ENCODE assay signal across 9 mouse cellular contexts in genomic region chr12:105961667-105962066, GRCm38 (mm10). TPM values are rescaled to one million over a fixed set of nuclear protein-coding genes. Genes with fewer than 3 reads are reported as not detected.
DNase-seq lines count a peak whose midpoint lies in the region; ATAC-seq and TF ChIP-seq lines count a peak whose summit lies in the region.
"Had no signal": no experiment of that assay in that cellular context is flagged by ENCODE, and none has a peak within 500 bp of the region (broad histone marks: within the 10 kb centered on the region; RNA-seq: fewer than 3 reads in every experiment).

No protein-coding gene starts in this region.

- no peak overlapping the region for H3K9ac ChIP-seq in liver, embryonic 16.5 days (ENCODE audit: low read depth, low read length)

- no peak for DNase-seq in heart, embryonic 10.5 days (ENCODE audit: low spot score)
- no peak for DNase-seq in heart, adult 8-10 months (ENCODE audit: low spot score)
- DNase-seq in spleen, adult 2 months (ENCODE audit: low read depth in 1 of 2, low spot score in 2 of 2), result no peak
- no peak for DNase-seq in spleen, adult 18-20 months
- DNase-seq in frontal cortex, postnatal 10 days (ENCODE audit: low spot score in 2 of 2), result no peak
- DNase-seq in lung, adult 18-20 months, result no peak
- no peak for DNase-seq in urinary bladder, postnatal 4 days (ENCODE audit: low spot score in 2 of 2)
- DNase-seq: layer of hippocampus, adult 9-11 months had no signal

- H3K4me2 ChIP-seq in liver, embryonic 16.5 days (ENCODE audit: low read depth, low read length), result peak overlapping the region; percentile 88; the same call in 1 of the 2 replicates

- no peak overlapping the region for H3K27ac ChIP-seq in heart, embryonic 10.5 days
- no peak overlapping the region for H3K27ac ChIP-seq in spleen, adult 2 months (ENCODE audit: insufficient read depth, low read length)
- no peak overlapping the region for H3K27ac ChIP-seq in liver, embryonic 16.5 days (ENCODE audit: low read length)

- no peaks in the 10 kb centered on the region for H3K9me3 ChIP-seq in heart, embryonic 10.5 days
- H3K9me3 ChIP-seq in liver, embryonic 16.5 days (replicated peaks; ENCODE audit: control insufficient read depth, low read length), result no peaks in the 10 kb centered on the region

- H3K4me1 ChIP-seq in heart, embryonic 10.5 days, result peaks cover 7% of the 10 kb centered on the region; the same call in 1 of the 2 replicates
- no peaks in the 10 kb centered on the region for H3K4me1 ChIP-seq in spleen, adult 2 months (ENCODE audit: control insufficient read depth, insufficient read depth, insufficient read length)
- H3K4me1 ChIP-seq in liver, embryonic 16.5 days (ENCODE audit: control insufficient read depth, low read depth, low read length), result peaks cover 7% of the 10 kb centered on the region

- 10% methylated on average over 12 of the region's 12 CpGs for WGBS in heart, embryonic 10.5 days
- 16% methylated on average over 12 of the region's 12 CpGs for WGBS in spleen, adult 2 months
- WGBS in liver, embryonic 16.5 days (ENCODE audit: insufficient replicate concordance), result 2% methylated on average over 12 of the region's 12 CpGs

- H3K36me3 ChIP-seq in heart, embryonic 10.5 days, result no peaks in the 10 kb centered on the region
- no peaks in the 10 kb centered on the region for H3K36me3 ChIP-seq in spleen, adult 2 months (ENCODE audit: control insufficient read depth, insufficient read depth, low read length)
- no peaks in the 10 kb centered on the region for H3K36me3 ChIP-seq in liver, embryonic 16.5 days (ENCODE audit: control insufficient read depth, insufficient read depth)

- no peak for ATAC-seq in liver, embryonic 16.5 days (ENCODE audit: low read depth)

- peaks cover 40% of the 10 kb centered on the region for H3K27me3 ChIP-seq in heart, embryonic 10.5 days (ENCODE audit: insufficient read depth, poor library complexity, severe bottlenecking)
- H3K27me3 ChIP-seq in spleen, adult 2 months (ENCODE audit: control insufficient read depth, insufficient read depth, low read length), result peaks cover 3% of the 10 kb centered on the region; the same call in 1 of the 2 replicates
- peaks cover 32% of the 10 kb centered on the region for H3K27me3 ChIP-seq in liver, embryonic 16.5 days (ENCODE audit: control insufficient read depth, insufficient read depth, low read depth, low read length)

- TF ChIP-seq POLR2A in spleen, adult 2 months (IDR thresholded peaks at IDR 0.05; ENCODE audit: low read depth, low read length), result no peak

- H3K4me3 ChIP-seq in heart, embryonic 10.5 days, result peak overlapping the region; percentile 63; the same call in 1 of the 2 replicates
- H3K4me3 ChIP-seq in spleen, adult 2 months (ENCODE audit: extremely low read depth, insufficient read depth, insufficient read length), result 0 out of 2 replicates have a peak overlapping the region, but pooled peaks have one; percentile 17
- H3K4me3 ChIP-seq in liver, embryonic 16.5 days (ENCODE audit: low read depth, low read length), result no peak overlapping the region

- TF ChIP-seq CTCF in spleen, adult 2 months (IDR thresholded peaks at IDR 0.05; ENCODE audit: extremely low read depth, insufficient read depth, insufficient read length, insufficient replicate concordance), result no peak

RNA-seq across cellular contexts. Expression of gene Vrk1, which starts 48.4 kb away (rescaled TPM):
- polyA plus RNA-seq in heart, embryonic 10.5 days (2016; fragmentation: Nextera tagmentation; extraction: Ambion mirVana), result 62.9 and 76.4 TPM in 2 replicates
- 1 to 10 TPM; 6.9 to 9.5 (median 8.2) TPM for total RNA-seq in heart, adult 8-10 months (2022)
- polyA plus RNA-seq in spleen, adult 2 months (2012; rRNA removed), result 8.4 and 9.5 TPM in 2 replicates
- polyA plus RNA-seq in liver, embryonic 16.5 days (2015; fragmentation: Nextera tagmentation; extraction: Ambion mirVana), result 69.1 and 74.1 TPM in 2 replicates
